Mouse (Mus musculus): ENCODE results near the gene Rap2a.

DNA sequence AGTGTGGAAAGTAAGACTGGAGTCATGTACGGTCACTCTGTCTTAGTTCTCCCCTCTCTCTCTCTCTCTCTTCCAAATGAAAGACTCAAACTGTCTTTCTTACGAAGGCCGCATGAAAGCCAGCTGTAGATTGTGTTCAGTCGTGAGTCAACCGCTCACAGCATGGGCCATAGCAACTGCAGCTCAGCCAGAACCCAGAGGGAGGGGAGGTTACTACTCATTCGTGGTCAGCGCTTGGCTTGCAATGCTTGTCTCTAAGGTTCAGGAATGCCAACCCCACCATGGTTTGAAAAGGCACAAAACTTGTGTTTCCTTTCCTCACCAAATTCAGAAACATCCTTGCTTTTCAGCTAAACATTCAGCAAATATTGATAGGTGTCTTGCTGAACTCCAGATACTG lies 24.0 kb upstream of the Rap2a start:
- TF ChIP-seq POLR2A (IDR thresholded peaks at IDR 0.05; ENCODE audit: borderline replicate concordance, low read depth, low read length) (no peak), CTCF (IDR thresholded peaks at IDR 0.05; ENCODE audit: low read depth, low read length) (no peak)
